Mouse (Mus musculus): ENCODE measurements around the gene Mlx. TPM values are rescaled to one million over a fixed set of nuclear protein-coding genes. Genes with fewer than 3 reads are reported as not detected.

Mlx gene
- total RNA-seq, 1 experiment: 42.0 TPM

DNA sequence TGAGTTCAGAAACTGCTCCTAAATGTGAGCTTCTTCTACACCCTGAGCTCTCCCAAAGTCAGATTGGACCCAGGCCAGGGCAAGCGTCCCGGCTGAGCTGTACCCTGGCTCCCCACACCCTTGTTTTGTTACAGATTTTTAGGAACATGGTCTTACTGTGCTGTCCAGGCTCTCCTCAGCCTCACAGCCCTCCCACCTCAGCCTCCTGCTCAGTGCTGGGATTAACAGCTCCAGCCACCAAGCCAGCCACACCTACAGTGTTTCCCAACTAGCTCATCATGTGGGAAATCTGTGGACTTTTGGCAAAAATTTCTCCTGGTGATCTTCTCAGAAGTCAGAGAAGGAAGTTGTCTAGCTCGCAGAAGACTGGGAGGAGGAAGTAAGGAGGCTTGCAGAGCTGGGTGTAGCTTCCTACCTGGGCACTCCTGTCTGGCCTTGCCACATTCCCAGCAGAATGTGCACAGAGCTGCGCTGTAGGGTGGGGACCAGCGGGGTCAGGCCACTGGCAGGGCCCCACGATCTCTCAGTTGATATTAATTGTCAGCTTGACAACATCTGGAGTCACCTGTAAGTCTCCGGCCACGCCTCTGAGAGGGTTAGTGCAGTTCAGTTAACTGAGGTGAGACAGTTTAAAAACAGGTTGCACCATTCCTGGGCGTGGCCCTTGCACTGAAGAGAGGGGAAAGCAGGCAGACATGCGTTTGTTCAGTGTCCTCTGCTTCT is 34.2 kb upstream of the Mlx start:
- no peak for DNase-seq (ENCODE audit: low read depth, low spot score)
- Histone ChIP-seq H3K4me1 (ENCODE audit: control insufficient read depth in 2 of 2, insufficient read depth in 2 of 2, low read length in 2 of 2, poor library complexity in 1 of 2) (peaks cover 4 to 5% of the 10 kb centered on the region in 2 experiments; a peak in 3 of 4 replicates), H3K4me3 (ENCODE audit: insufficient read depth in 1 of 2, low read depth in 1 of 2, low read length in 2 of 2, poor library complexity in 1 of 2, severe bottlenecking in 1 of 2) (no peak overlapping the region), H3K36me3 (ENCODE audit: control insufficient read depth, insufficient read depth, low read length, poor library complexity, severe bottlenecking) (peaks cover 3% of the 10 kb centered on the region; the same call in 1 of the 2 replicates), H3K9ac (ENCODE audit: insufficient read depth, low read depth, low read length, poor library complexity, severe bottlenecking) (no peak overlapping the region), H3K9me3 (ENCODE audit: control insufficient read depth, insufficient read depth, low read depth, low read length) (no peaks in the 10 kb centered on the region), H3K27ac (ENCODE audit: insufficient read depth, low read depth, low read length, poor library complexity, severe bottlenecking) (no peak overlapping the region)
- in situ Hi-C loops (cut with MboI; ENCODE audit: low sequenced_read_pairs in 2 of 2, unreplicated experiment in 2 of 2): no loop called here
- no peak for TF ChIP-seq ZC3H11A (IDR thresholded peaks at IDR 0.05; ENCODE audit: borderline replicate concordance, low read depth, low read length)
- TF ChIP-seq HCFC1 (IDR thresholded peaks at IDR 0.05; ENCODE audit: borderline replicate concordance, insufficient read depth, low read length): no peak
- TF ChIP-seq MAFK (IDR thresholded peaks at IDR 0.05; ENCODE audit: insufficient read depth, low read depth, low read length): no peak
- no peak for TF ChIP-seq CHD2 (IDR thresholded peaks at IDR 0.05; ENCODE audit: low read depth, low read length)
- TF ChIP-seq ZNF384 (IDR thresholded peaks at IDR 0.05; ENCODE audit: low read depth, low read length): no peak

DNA sequence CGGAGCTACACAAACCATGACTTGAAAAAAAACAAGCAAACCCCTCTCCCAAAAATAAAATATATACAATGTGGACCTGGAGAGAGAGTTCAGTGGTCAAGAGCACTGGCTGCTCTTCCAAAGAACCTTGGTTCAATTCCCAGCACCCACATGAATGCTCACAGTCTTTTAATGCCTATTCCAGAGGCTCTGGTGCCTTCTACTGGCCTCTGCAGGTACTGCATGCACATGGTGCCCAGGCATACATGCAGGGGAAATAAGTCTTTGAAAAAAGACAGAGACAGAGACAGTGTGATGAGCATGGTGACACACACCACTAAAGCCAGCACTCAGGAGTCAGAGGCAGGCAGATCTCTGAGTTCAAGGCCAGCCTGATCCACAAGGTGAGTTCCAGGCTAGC is 33.1 kb upstream of the Mlx start:
- no peak overlapping the region for H3K27ac ChIP-seq (ENCODE audit: insufficient read depth, low read depth, low read length, poor library complexity, severe bottlenecking)
- H3K9ac ChIP-seq (ENCODE audit: insufficient read depth, low read depth, low read length, poor library complexity, severe bottlenecking): no peak overlapping the region
- in situ Hi-C loops (cut with MboI; ENCODE audit: low sequenced_read_pairs in 2 of 2, unreplicated experiment in 2 of 2): no loop called here
- H3K4me1 ChIP-seq (ENCODE audit: control insufficient read depth in 2 of 2, insufficient read depth in 2 of 2, low read length in 2 of 2, poor library complexity in 1 of 2): peaks cover 5 to 11% of the 10 kb centered on the region in 2 experiments; a peak in 3 of 4 replicates
- no peak overlapping the region for H3K4me3 ChIP-seq (ENCODE audit: insufficient read depth in 1 of 2, low read depth in 1 of 2, low read length in 2 of 2, poor library complexity in 1 of 2, severe bottlenecking in 1 of 2)
- H3K36me3 ChIP-seq (ENCODE audit: control insufficient read depth, insufficient read depth, low read length, poor library complexity, severe bottlenecking): no peaks in the 10 kb centered on the region; the same call in 1 of the 2 replicates
- no peak for DNase-seq (ENCODE audit: low read depth, low spot score)
- TF ChIP-seq ZNF384 (IDR thresholded peaks at IDR 0.05; ENCODE audit: low read depth, low read length) (no peak), ZC3H11A (IDR thresholded peaks at IDR 0.05; ENCODE audit: borderline replicate concordance, low read depth, low read length) (no peak), HCFC1 (IDR thresholded peaks at IDR 0.05; ENCODE audit: borderline replicate concordance, insufficient read depth, low read length) (no peak), MAFK (IDR thresholded peaks at IDR 0.05; ENCODE audit: insufficient read depth, low read depth, low read length) (no peak), CHD2 (IDR thresholded peaks at IDR 0.05; ENCODE audit: low read depth, low read length) (no peak)
- no peaks in the 10 kb centered on the region for H3K9me3 ChIP-seq (ENCODE audit: control insufficient read depth, insufficient read depth, low read depth, low read length)

DNA sequence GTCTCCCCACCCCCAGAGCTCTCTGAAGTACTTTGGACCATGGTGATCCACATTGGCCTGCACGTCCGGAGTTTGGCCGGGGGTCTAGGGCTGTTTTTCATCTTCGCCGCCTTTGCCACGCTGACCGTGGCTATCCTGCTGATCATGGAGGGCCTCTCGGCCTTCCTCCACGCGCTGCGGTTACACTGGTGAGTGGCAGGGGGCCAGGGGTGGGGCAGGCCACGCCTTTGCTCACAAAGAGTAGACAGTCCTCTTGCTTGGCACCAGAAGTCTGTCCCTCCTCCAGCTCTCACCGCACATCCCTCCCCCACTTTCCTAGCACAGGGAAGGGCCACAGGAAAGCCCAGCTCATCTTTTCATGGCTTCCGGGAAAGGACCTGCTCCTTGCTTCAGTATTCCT is 31.7 kb upstream of the Mlx start:
- in situ Hi-C loops (cut with MboI; ENCODE audit: low sequenced_read_pairs in 2 of 2, unreplicated experiment in 2 of 2): loop anchor here in 1 of 2 experiments (5.0 kb wide), 1 partner anchor 73 kb away; no protein-coding TSS in a partner anchor
- TF ChIP-seq HCFC1 (IDR thresholded peaks at IDR 0.05; ENCODE audit: borderline replicate concordance, insufficient read depth, low read length): no peak
- TF ChIP-seq MAFK (IDR thresholded peaks at IDR 0.05; ENCODE audit: insufficient read depth, low read depth, low read length): no peak
- TF ChIP-seq ZC3H11A (IDR thresholded peaks at IDR 0.05; ENCODE audit: borderline replicate concordance, low read depth, low read length): no peak
- no peak for TF ChIP-seq ZNF384 (IDR thresholded peaks at IDR 0.05; ENCODE audit: low read depth, low read length)
- no peak overlapping the region for H3K27ac ChIP-seq (ENCODE audit: insufficient read depth, low read depth, low read length, poor library complexity, severe bottlenecking)
- H3K4me3 ChIP-seq (ENCODE audit: insufficient read depth in 1 of 2, low read depth in 1 of 2, low read length in 2 of 2, poor library complexity in 1 of 2, severe bottlenecking in 1 of 2): no peak overlapping the region
- no peaks in the 10 kb centered on the region; the same call in 1 of the 2 replicates for H3K36me3 ChIP-seq (ENCODE audit: control insufficient read depth, insufficient read depth, low read length, poor library complexity, severe bottlenecking)
- H3K9ac ChIP-seq (ENCODE audit: insufficient read depth, low read depth, low read length, poor library complexity, severe bottlenecking): peak overlapping the region; percentile 29
- peaks cover 5 to 14% of the 10 kb centered on the region in 2 experiments; a peak in 3 of 4 replicates for H3K4me1 ChIP-seq (ENCODE audit: control insufficient read depth in 2 of 2, insufficient read depth in 2 of 2, low read length in 2 of 2, poor library complexity in 1 of 2)
- no peaks in the 10 kb centered on the region for H3K9me3 ChIP-seq (ENCODE audit: control insufficient read depth, insufficient read depth, low read depth, low read length)
- no peak for DNase-seq (ENCODE audit: low read depth, low spot score)

- Histone ChIP-seq H3K4me3 (ENCODE audit: insufficient read depth in 1 of 2, low read depth in 1 of 2, low read length in 2 of 2, poor library complexity in 1 of 2, severe bottlenecking in 1 of 2) (no peak overlapping the region), H3K27ac (ENCODE audit: insufficient read depth, low read depth, low read length, poor library complexity, severe bottlenecking) (no peak overlapping the region), H3K9me3 (ENCODE audit: control insufficient read depth, insufficient read depth, low read depth, low read length) (no peaks in the 10 kb centered on the region), H3K9ac (ENCODE audit: insufficient read depth, low read depth, low read length, poor library complexity, severe bottlenecking) (no peak overlapping the region), H3K4me1 (ENCODE audit: control insufficient read depth in 2 of 2, insufficient read depth in 2 of 2, low read length in 2 of 2, poor library complexity in 1 of 2) (peaks cover 5 to 16% of the 10 kb centered on the region in 2 experiments; a peak in 3 of 4 replicates), H3K36me3 (ENCODE audit: control insufficient read depth, insufficient read depth, low read length, poor library complexity, severe bottlenecking) (no peaks in the 10 kb centered on the region; the same call in 1 of the 2 replicates)
- in situ Hi-C loops (cut with MboI; ENCODE audit: low sequenced_read_pairs in 2 of 2, unreplicated experiment in 2 of 2): loop anchor here in 1 of 2 experiments (5.0 kb wide), 1 partner anchor 75 kb away; no protein-coding TSS in a partner anchor
- TF ChIP-seq MAFK (IDR thresholded peaks at IDR 0.05; ENCODE audit: insufficient read depth, low read depth, low read length) (peak; percentile 56; the same call in 1 of the 2 replicates), ZC3H11A (IDR thresholded peaks at IDR 0.05; ENCODE audit: borderline replicate concordance, low read depth, low read length) (no peak), HCFC1 (IDR thresholded peaks at IDR 0.05; ENCODE audit: borderline replicate concordance, insufficient read depth, low read length) (no peak)
- no peak for DNase-seq (ENCODE audit: low read depth, low spot score)
Observed at GRCm38 (mm10) chr11:101056885-101057284, 30.2 kb upstream of the Mlx start.
